Mouse (Mus musculus): ENCODE results near the gene Fut2.

- no peak for TF ChIP-seq GATA1 (IDR thresholded peaks at IDR 0.05; ENCODE audit: borderline replicate concordance, low read length)
- no peak for TF ChIP-seq FLI1 (IDR thresholded peaks at IDR 0.05; ENCODE audit: low read length)
These were observed 34.3 kb upstream of the Fut2 start for GRCm38 (mm10) chr7:45700301-45701015.
